Mouse (Mus musculus): ENCODE results near the gene Trpm7. TPM values are rescaled to one million over a fixed set of nuclear protein-coding genes. Genes with fewer than 3 reads are reported as not detected.
"Not testable (repeated sequence)": the region's sequence is repeated elsewhere in the genome, so short reads cannot be mapped to it uniquely, and the experiment has no call there.

The Trpm7 gene
- polyA plus RNA-seq, 1 experiment from 2014 or later, result 43.0 TPM

- not testable (repeated sequence) for H3K4me1 ChIP-seq; H3K9ac ChIP-seq; ATAC-seq (ENCODE audit: low FRiP score); H3K27me3 ChIP-seq; H3K9me3 ChIP-seq (replicated peaks); H3K36me3 ChIP-seq; H3K4me3 ChIP-seq; H3K4me2 ChIP-seq (replicated peaks); H3K27ac ChIP-seq
- WGBS, result 64% methylated on average over 2 of the region's 2 CpGs
Observed at GRCm38 (mm10) chr2:126882711-126883110, 6.7 kb upstream of the Trpm7 start.

GRCm38 (mm10) chr2:126877991-126878390 is 2.0 kb upstream of the Trpm7 start:
- Histone ChIP-seq H3K4me1 (peaks cover 9% of the 10 kb centered on the region), H3K4me3 (no peak overlapping the region), H3K4me2 (replicated peaks) (no peak overlapping the region), H3K36me3 (no peaks in the 10 kb centered on the region), H3K9ac (no peak overlapping the region), H3K27me3 (no peaks in the 10 kb centered on the region), H3K9me3 (replicated peaks) (no peaks in the 10 kb centered on the region), H3K27ac (no peak overlapping the region)
- WGBS, result 89% methylated on average over 1 of the region's 1 CpGs
- no peak for ATAC-seq (ENCODE audit: low FRiP score)

GRCm38 (mm10) chr2:126875516-126875835 is 554 bp downstream of the Trpm7 start:
- WGBS, result under 1% methylated on average over 18 of the region's 18 CpGs
- H3K4me2 ChIP-seq (replicated peaks), result peak overlapping the region; percentile 70
- H3K27me3 ChIP-seq, result no peaks in the 10 kb centered on the region
- peak overlapping the region; percentile 90 for H3K4me3 ChIP-seq
- peak overlapping the region; percentile 90 for H3K9ac ChIP-seq
- no peaks in the 10 kb centered on the region for H3K36me3 ChIP-seq
- peak overlapping the region; percentile 97 for H3K27ac ChIP-seq
- no peaks in the 10 kb centered on the region for H3K9me3 ChIP-seq (replicated peaks)
- peaks cover 9% of the 10 kb centered on the region for H3K4me1 ChIP-seq
- ATAC-seq (ENCODE audit: low FRiP score), result peak; percentile 69

- no peaks in the 10 kb centered on the region for H3K36me3 ChIP-seq
- peaks cover 9% of the 10 kb centered on the region for H3K4me1 ChIP-seq
- WGBS, result 32% methylated on average over 13 of the region's 13 CpGs
- peak overlapping the region; percentile 97 for H3K27ac ChIP-seq
- H3K9ac ChIP-seq, result peak overlapping the region; percentile 90
- H3K9me3 ChIP-seq (replicated peaks), result no peaks in the 10 kb centered on the region
- H3K4me3 ChIP-seq, result peak overlapping the region; percentile 90
- no peaks in the 10 kb centered on the region for H3K27me3 ChIP-seq
- H3K4me2 ChIP-seq (replicated peaks), result peak overlapping the region; percentile 70
- peak; percentile 6; the same call in 1 of the 2 replicates for ATAC-seq (ENCODE audit: low FRiP score)
Observed at GRCm38 (mm10) chr2:126874809-126875515, 1.1 kb downstream of the Trpm7 start.

- Histone ChIP-seq H3K27me3 (no peaks in the 10 kb centered on the region), H3K27ac (no peak overlapping the region), H3K4me1 (no peaks in the 10 kb centered on the region), H3K9ac (no peak overlapping the region), H3K9me3 (replicated peaks) (no peaks in the 10 kb centered on the region), H3K4me3 (no peak overlapping the region), H3K36me3 (no peaks in the 10 kb centered on the region), H3K4me2 (replicated peaks) (no peak overlapping the region)
- 92% methylated on average over 1 of the region's 1 CpGs for WGBS
- no peak for ATAC-seq (ENCODE audit: low FRiP score)
Observed at GRCm38 (mm10) chr2:126866301-126866700, 9.7 kb downstream of the Trpm7 start.

GRCm38 (mm10) chr2:126865501-126866199 is 10.4 kb downstream of the Trpm7 start:
- no peaks in the 10 kb centered on the region for H3K27me3 ChIP-seq
- H3K4me1 ChIP-seq, result no peaks in the 10 kb centered on the region
- no peaks in the 10 kb centered on the region for H3K36me3 ChIP-seq
- no peak overlapping the region for H3K4me3 ChIP-seq
- H3K9me3 ChIP-seq (replicated peaks), result no peaks in the 10 kb centered on the region
- H3K4me2 ChIP-seq (replicated peaks), result no peak overlapping the region
- no peak for ATAC-seq (ENCODE audit: low FRiP score)
- WGBS, result 95% methylated on average over 10 of the region's 10 CpGs
- no peak overlapping the region for H3K9ac ChIP-seq
- no peak overlapping the region for H3K27ac ChIP-seq

- Histone ChIP-seq H3K36me3 (no peaks in the 10 kb centered on the region), H3K9me3 (replicated peaks) (no peaks in the 10 kb centered on the region), H3K27ac (no peak overlapping the region), H3K4me1 (no peaks in the 10 kb centered on the region), H3K4me3 (no peak overlapping the region), H3K27me3 (no peaks in the 10 kb centered on the region), H3K4me2 (replicated peaks) (no peak overlapping the region), H3K9ac (no peak overlapping the region)
- ATAC-seq (ENCODE audit: low FRiP score), result no peak
- 95% methylated on average over 3 of the region's 3 CpGs for WGBS
Observed at GRCm38 (mm10) chr2:126865026-126865425, 11.0 kb downstream of the Trpm7 start.

GRCm38 (mm10) chr2:126844751-126845150 is 31.3 kb downstream of the Trpm7 start:
- no peak overlapping the region for H3K4me2 ChIP-seq (replicated peaks)
- no peak overlapping the region for H3K4me3 ChIP-seq
- H3K27me3 ChIP-seq, result no peaks in the 10 kb centered on the region
- peaks cover 38% of the 10 kb centered on the region for H3K36me3 ChIP-seq
- ATAC-seq (ENCODE audit: low FRiP score), result no peak
- H3K4me1 ChIP-seq, result no peaks in the 10 kb centered on the region
- H3K27ac ChIP-seq, result no peak overlapping the region
- no peak overlapping the region for H3K9ac ChIP-seq
- no peaks in the 10 kb centered on the region for H3K9me3 ChIP-seq (replicated peaks)
- WGBS, result 97% methylated on average over 4 of the region's 4 CpGs

GRCm38 (mm10) chr2:126838848-126839247 is 37.2 kb downstream of the Trpm7 start:
- Histone ChIP-seq H3K4me3 (no peak overlapping the region), H3K9ac (no peak overlapping the region), H3K36me3 (peaks cover 52% of the 10 kb centered on the region), H3K4me2 (replicated peaks) (no peak overlapping the region), H3K4me1 (no peaks in the 10 kb centered on the region), H3K27ac (no peak overlapping the region), H3K9me3 (replicated peaks) (no peaks in the 10 kb centered on the region), H3K27me3 (no peaks in the 10 kb centered on the region)
- 92% methylated on average over 5 of the region's 5 CpGs for WGBS
- ATAC-seq (ENCODE audit: low FRiP score), result no peak

- H3K4me2 ChIP-seq (replicated peaks), result no peak overlapping the region
- WGBS, result 95% methylated on average over 2 of the region's 2 CpGs
- H3K36me3 ChIP-seq, result peaks cover 42% of the 10 kb centered on the region
- ATAC-seq (ENCODE audit: low FRiP score), result no peak
- H3K27me3 ChIP-seq, result no peaks in the 10 kb centered on the region
- no peak overlapping the region for H3K27ac ChIP-seq
- no peaks in the 10 kb centered on the region for H3K9me3 ChIP-seq (replicated peaks)
- H3K9ac ChIP-seq, result no peak overlapping the region
- no peaks in the 10 kb centered on the region for H3K4me1 ChIP-seq
- no peak overlapping the region for H3K4me3 ChIP-seq
Observed at GRCm38 (mm10) chr2:126817414-126817813, 58.6 kb downstream of the Trpm7 start.

GRCm38 (mm10) chr2:126816644-126817347 is 59.2 kb downstream of the Trpm7 start:
- no peaks in the 10 kb centered on the region for H3K27me3 ChIP-seq
- H3K4me2 ChIP-seq (replicated peaks), result no peak overlapping the region
- no peaks in the 10 kb centered on the region for H3K4me1 ChIP-seq
- no peak overlapping the region for H3K4me3 ChIP-seq
- H3K27ac ChIP-seq, result no peak overlapping the region
- no peaks in the 10 kb centered on the region for H3K9me3 ChIP-seq (replicated peaks)
- H3K36me3 ChIP-seq, result peaks cover 45% of the 10 kb centered on the region
- ATAC-seq (ENCODE audit: low FRiP score), result no peak
- 93% methylated on average over 4 of the region's 4 CpGs for WGBS
- no peak overlapping the region for H3K9ac ChIP-seq

- WGBS, result 30% methylated on average over 1 of the region's 1 CpGs
- ATAC-seq (ENCODE audit: low FRiP score), result no peak
- peaks cover 49% of the 10 kb centered on the region for H3K36me3 ChIP-seq
Observed at GRCm38 (mm10) chr2:126815822-126816221, 60.2 kb downstream of the Trpm7 start.

More at GRCm38 (mm10) chr2:126815822-126816221, 60.2 kb downstream of the Trpm7 start:
- Histone ChIP-seq H3K9ac (no peak overlapping the region), H3K4me1 (no peaks in the 10 kb centered on the region), H3K4me3 (no peak overlapping the region), H3K27ac (no peak overlapping the region), H3K9me3 (replicated peaks) (no peaks in the 10 kb centered on the region), H3K4me2 (replicated peaks) (no peak overlapping the region), H3K27me3 (no peaks in the 10 kb centered on the region)
